Mouse (Mus musculus): ENCODE data around the gene Gm10217. TPM values are rescaled to one million over a fixed set of nuclear protein-coding genes. Genes with fewer than 3 reads are reported as not detected.
A peak's percentile ranks its signal among the peaks of the same experiment; 100 is the strongest.

The Gm10217 gene
- polyA plus RNA-seq (2016; fragmentation: Nextera tagmentation; extraction: Ambion mirVana): not detected in 2 replicates

DNA sequence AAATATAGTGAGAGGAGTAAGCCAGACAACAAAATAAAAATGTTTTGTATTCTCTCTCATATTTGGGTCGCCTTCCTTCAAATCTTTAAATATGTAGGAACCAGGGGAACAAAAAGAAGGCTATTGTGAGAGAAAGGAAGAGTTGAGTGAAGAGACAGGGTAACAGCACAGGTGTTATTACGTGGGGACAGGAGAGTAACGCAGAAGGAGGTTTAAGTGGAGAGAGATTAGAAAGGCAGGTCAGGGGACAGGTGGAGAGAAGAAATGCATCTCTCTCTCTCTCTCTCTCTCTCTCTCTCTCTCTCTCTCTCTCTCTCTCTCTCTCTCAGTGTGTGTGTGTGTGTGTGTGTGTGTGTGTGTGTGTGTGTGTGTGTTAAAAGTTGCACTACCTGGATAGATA is at the start of gene Gm10217:
Gene Gm10217 (plus strand): TSS at position 301 of the 400 bp plus-strand sequence.
- no peaks in the 10 kb centered on the region for H3K27me3 ChIP-seq (ENCODE audit: low read depth, poor library complexity, severe bottlenecking)
- H3K4me3 ChIP-seq: no peak within 1 kb of the TSS
- H3K36me3 ChIP-seq: no peaks in the 10 kb centered on the region
- 85% methylated on average over 3 of the region's 3 CpGs for WGBS
- no peak within 1 kb of the TSS for H3K27ac ChIP-seq (replicated peaks)
- H3K9me3 ChIP-seq (replicated peaks): no peaks in the 10 kb centered on the region
- no peak for DNase-seq (ENCODE audit: low spot score)
- H3K4me1 ChIP-seq: peaks cover 18% of the 10 kb centered on the region

DNA sequence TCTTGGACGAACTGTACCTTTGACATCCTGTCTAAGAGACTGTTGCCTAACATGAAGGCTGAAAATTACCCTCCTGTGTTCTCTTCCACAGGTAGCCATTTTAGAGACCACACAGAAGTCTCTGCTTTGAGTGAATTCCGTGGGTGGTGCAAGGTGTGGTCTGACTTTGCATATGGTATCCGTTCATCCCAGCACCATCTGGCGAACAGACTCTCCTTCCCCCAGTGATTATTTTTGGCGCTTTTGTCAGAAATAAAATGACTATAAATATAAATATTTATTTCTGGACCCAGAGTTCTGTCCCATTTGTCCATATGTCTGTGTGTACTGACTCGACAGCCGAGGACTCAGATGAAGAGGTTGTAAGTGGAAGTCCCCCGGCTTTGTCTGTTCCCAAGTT is 39.3 kb upstream of the Gm10217 start:
- WGBS: 90% methylated on average over 8 of the region's 8 CpGs
- H3K4me1 ChIP-seq: no peaks in the 10 kb centered on the region
- no peak overlapping the region for H3K27ac ChIP-seq (replicated peaks)
- no peak overlapping the region for H3K4me3 ChIP-seq
- no peaks in the 10 kb centered on the region for H3K27me3 ChIP-seq (ENCODE audit: low read depth, poor library complexity, severe bottlenecking)
- no peaks in the 10 kb centered on the region for H3K36me3 ChIP-seq
- no peaks in the 10 kb centered on the region for H3K9me3 ChIP-seq (replicated peaks)
- DNase-seq (ENCODE audit: low spot score): no peak

DNA sequence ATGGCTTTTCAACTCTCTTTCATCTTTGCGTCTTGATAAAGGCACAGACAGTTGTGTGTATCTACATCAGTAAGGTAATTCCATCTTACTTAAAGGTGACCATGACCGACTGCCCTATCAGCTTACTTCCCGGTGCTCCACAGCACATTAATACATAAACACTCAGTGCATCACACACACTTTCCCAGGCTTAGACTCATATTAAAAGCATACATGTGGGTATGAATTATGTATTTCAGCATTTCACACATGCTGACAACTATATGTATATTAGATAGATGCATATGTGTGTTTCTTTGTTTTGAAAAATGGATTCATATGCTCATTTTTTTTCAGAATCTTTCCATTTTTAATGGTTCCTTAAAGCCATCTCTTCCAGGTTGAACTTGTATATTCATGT is 23.8 kb upstream of the Gm10217 start:
- no peak overlapping the region for H3K27ac ChIP-seq (replicated peaks)
- DNase-seq (ENCODE audit: low spot score): no peak
- H3K27me3 ChIP-seq (ENCODE audit: low read depth, poor library complexity, severe bottlenecking): no peaks in the 10 kb centered on the region
- H3K4me3 ChIP-seq: no peak overlapping the region
- no peaks in the 10 kb centered on the region for H3K9me3 ChIP-seq (replicated peaks)
- 88% methylated on average over 3 of the region's 3 CpGs for WGBS
- H3K4me1 ChIP-seq: no peaks in the 10 kb centered on the region
- H3K36me3 ChIP-seq: no peaks in the 10 kb centered on the region

DNA sequence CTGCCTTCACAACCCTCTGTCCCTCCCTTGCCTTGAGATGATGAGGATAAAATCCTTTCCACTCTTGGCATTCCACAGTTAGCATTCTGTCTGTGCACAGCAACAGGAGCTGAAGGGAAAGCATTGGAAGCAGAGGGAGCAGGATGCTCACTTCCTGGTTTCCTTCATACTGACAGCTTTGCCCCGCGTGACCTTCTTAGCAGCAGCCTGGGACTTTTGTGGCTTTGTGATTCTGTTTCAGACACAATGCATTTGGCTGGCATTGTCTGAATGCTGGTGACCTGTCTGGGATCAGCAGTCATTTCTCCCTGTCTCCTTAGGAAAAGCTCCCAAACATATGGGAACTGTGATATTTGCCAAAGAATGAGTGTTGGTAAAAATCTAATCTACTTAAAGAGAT is 4.8 kb upstream of the Gm10217 start:
- H3K9me3 ChIP-seq (replicated peaks): no peaks in the 10 kb centered on the region
- H3K27me3 ChIP-seq (ENCODE audit: low read depth, poor library complexity, severe bottlenecking): no peaks in the 10 kb centered on the region
- peak; percentile 56 for DNase-seq (ENCODE audit: low spot score)
- H3K27ac ChIP-seq (replicated peaks): peak overlapping the region; percentile 46; the same call in 1 of the 2 replicates
- 16% methylated on average over 2 of the region's 2 CpGs for WGBS
- no peak overlapping the region for H3K4me3 ChIP-seq
- no peaks in the 10 kb centered on the region for H3K36me3 ChIP-seq
- peaks cover 26% of the 10 kb centered on the region for H3K4me1 ChIP-seq

DNA sequence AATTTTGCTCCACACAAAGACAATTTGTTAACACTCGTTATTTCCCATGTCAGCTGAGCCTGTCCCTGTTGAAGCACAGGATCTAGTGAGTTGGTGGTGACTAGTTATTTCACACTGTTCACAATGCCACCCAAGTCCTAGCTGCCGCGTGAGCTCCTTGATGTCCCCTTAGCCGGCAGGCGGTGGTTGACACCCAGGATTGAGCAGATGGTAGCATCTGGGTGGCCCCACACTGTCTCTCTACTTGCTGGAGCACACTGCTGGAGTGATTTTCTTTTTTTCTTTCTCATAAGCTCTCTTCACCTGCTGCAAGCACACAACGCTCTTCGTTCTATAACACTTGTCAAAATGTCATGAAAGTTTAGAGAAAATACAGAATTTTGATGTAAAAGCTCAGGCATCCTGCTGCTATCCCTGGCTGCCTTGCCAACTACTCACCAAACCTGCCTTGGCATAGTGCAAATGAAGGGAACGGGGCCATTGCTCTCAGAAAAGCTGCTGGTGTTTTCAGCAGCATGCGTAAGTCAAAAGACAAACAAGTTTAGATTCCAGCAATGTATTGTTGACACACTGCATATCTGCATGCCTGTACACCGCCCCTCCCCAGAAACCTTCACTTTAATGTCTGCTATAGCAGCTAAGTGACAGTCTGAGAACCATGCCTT is 3.4 kb upstream of the Gm10217 start:
- no peak overlapping the region for H3K27ac ChIP-seq (replicated peaks)
- H3K27me3 ChIP-seq (ENCODE audit: low read depth, poor library complexity, severe bottlenecking): no peaks in the 10 kb centered on the region
- 84% methylated on average over 10 of the region's 10 CpGs for WGBS
- H3K9me3 ChIP-seq (replicated peaks): no peaks in the 10 kb centered on the region
- DNase-seq (ENCODE audit: low spot score): no peak
- no peaks in the 10 kb centered on the region for H3K36me3 ChIP-seq
- H3K4me1 ChIP-seq: peaks cover 28% of the 10 kb centered on the region
- H3K4me3 ChIP-seq: no peak overlapping the region

DNA sequence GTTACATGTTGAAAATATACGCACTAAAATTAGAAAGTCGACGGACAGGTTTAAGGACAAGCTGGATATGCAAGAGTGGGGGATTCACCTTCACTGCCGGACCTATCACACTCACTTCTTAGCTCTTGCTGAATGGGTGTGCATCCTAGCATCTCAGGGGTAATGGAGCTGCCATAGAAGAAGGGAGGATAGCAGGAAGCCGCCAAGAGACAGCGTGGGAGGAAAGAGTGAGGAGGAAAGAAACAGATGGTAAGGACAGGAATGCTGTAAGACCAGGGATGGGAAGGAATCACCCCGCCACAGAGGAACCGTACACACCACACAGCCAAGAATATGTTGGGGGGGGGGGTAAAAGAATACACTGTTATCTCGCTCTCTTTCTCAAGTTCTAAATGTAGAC is 1.1 kb downstream of the Gm10217 start:
- DNase-seq (ENCODE audit: low spot score): no peak
- Histone ChIP-seq H3K4me3 (no peak overlapping the region), H3K9me3 (replicated peaks) (no peaks in the 10 kb centered on the region), H3K27me3 (ENCODE audit: low read depth, poor library complexity, severe bottlenecking) (no peaks in the 10 kb centered on the region), H3K4me1 (peaks cover 9% of the 10 kb centered on the region; the same call in 1 of the 2 replicates), H3K36me3 (no peaks in the 10 kb centered on the region), H3K27ac (replicated peaks) (no peak overlapping the region)
- 88% methylated on average over 9 of the region's 9 CpGs for WGBS

DNA sequence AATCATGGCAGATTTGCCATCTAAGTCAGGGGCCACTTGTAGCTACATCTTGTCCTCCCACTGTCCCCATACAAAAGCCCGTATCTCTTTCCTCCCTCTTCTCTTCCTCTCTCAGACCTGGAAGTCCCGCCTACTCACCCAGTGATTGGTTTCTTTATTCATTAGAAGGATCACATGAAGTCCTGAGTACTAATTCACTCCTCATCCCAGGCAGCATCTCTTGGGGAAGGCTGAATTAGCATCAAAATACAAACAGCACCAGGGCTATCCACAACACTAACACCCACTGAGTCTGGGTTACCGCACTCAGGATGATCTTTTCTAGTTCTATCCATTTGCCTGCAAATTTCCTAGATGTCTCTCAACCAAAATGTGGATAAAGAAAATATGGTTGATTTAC is 4.0 kb downstream of the Gm10217 start:
- Histone ChIP-seq H3K4me3 (no peak overlapping the region), H3K36me3 (no peaks in the 10 kb centered on the region), H3K27me3 (ENCODE audit: low read depth, poor library complexity, severe bottlenecking) (no peaks in the 10 kb centered on the region), H3K27ac (replicated peaks) (no peak overlapping the region), H3K4me1 (peaks cover 3% of the 10 kb centered on the region; the same call in 1 of the 2 replicates), H3K9me3 (replicated peaks) (no peaks in the 10 kb centered on the region)
- WGBS: 57% methylated on average over 3 of the region's 3 CpGs
- no peak for DNase-seq (ENCODE audit: low spot score)

DNA sequence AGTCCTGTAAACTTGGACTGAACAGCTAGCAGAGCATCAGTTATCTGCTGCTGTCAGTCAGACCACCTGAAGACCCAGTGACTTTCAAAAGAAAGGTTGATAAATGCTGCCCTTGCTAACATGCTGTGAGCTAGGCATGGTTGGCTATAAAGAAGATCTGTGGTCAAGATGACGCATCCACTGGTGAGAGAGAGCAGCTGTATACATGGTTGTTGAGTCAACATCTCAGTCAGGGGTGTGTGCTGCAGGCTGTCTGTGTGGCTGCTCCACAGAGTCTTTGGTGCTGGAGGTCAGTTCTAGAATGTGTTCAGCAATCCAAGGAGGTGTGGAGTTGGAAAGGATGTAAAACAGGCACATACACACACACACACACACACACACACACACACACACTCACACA is 12.2 kb downstream of the Gm10217 start:
- no peaks in the 10 kb centered on the region for H3K27me3 ChIP-seq (ENCODE audit: low read depth, poor library complexity, severe bottlenecking)
- H3K4me1 ChIP-seq: no peaks in the 10 kb centered on the region
- H3K4me3 ChIP-seq: no peak overlapping the region
- no peaks in the 10 kb centered on the region for H3K9me3 ChIP-seq (replicated peaks)
- H3K27ac ChIP-seq (replicated peaks): no peak overlapping the region
- no peaks in the 10 kb centered on the region for H3K36me3 ChIP-seq
- DNase-seq (ENCODE audit: low spot score): no peak
- WGBS: 79% methylated on average over 1 of the region's 1 CpGs

DNA sequence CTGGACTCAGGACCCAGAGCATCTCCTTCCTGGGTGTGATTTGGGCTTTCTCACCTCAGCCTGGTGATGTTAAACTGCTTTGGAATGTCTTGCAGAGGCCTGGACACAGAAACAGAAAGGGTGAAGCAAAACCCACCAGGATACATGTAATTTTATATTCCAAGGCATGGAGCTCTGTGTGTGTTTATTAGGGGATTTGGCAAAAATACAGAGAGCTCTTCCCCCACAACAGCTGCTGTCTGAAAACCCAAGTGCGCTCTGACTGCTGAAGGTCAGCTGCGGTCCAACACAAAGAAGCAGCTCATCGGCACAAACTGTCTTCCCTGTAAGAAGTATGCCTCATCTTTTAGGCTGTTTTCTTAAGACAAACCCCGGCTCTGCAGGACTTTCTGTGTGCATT is 15.9 kb downstream of the Gm10217 start:
- no peaks in the 10 kb centered on the region for H3K9me3 ChIP-seq (replicated peaks)
- no peaks in the 10 kb centered on the region for H3K27me3 ChIP-seq (ENCODE audit: low read depth, poor library complexity, severe bottlenecking)
- 88% methylated on average over 4 of the region's 4 CpGs for WGBS
- no peak for DNase-seq (ENCODE audit: low spot score)
- H3K36me3 ChIP-seq: no peaks in the 10 kb centered on the region
- H3K4me3 ChIP-seq: no peak overlapping the region
- no peaks in the 10 kb centered on the region for H3K4me1 ChIP-seq
- no peak overlapping the region for H3K27ac ChIP-seq (replicated peaks)

DNA sequence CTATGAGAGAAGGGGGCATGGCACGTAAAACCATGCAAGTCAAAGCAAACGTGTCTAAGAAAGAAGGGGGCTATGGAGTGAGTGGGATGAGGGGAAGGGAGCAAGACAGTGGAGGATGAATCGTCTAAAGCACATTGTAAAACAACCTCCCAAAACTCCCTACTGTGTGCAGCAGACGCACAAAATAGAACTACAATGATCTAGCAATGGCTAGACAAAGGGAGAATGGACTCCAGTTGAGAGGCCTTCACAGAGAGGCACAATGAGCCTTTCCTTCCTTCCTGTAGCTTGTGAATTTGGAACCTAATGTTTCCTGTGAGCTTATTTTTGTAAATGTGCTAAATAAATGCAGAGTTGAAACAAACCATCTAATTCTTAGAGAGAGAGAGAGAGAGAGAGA is 22.7 kb downstream of the Gm10217 start:
- no peaks in the 10 kb centered on the region for H3K27me3 ChIP-seq (ENCODE audit: low read depth, poor library complexity, severe bottlenecking)
- WGBS: 51% methylated on average over 4 of the region's 4 CpGs

DNA sequence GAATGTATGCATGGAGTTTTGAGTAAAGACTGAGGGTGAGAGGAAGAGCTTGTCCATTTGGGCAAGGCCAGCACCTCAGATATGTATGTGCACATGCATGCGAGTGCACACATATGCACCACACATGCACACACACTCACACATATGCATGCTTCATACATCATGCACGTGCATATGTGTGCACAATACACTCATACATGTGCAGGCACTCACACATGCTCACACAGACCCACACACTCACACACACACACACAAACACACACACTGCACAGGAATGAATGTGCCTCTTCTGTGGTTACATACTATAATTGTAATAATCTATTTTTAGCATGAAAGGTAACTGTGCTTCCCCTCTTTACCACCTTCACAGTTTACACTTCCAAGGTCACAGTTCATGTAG is 35.1 kb downstream of the Gm10217 start:
- no peak for DNase-seq (ENCODE audit: low spot score)
- no peaks in the 10 kb centered on the region for H3K36me3 ChIP-seq
- 91% methylated on average over 2 of the region's 2 CpGs for WGBS
- no peaks in the 10 kb centered on the region for H3K27me3 ChIP-seq (ENCODE audit: low read depth, poor library complexity, severe bottlenecking)
- H3K27ac ChIP-seq (replicated peaks): no peak overlapping the region
- H3K9me3 ChIP-seq (replicated peaks): no peaks in the 10 kb centered on the region
- no peaks in the 10 kb centered on the region for H3K4me1 ChIP-seq
- no peak overlapping the region for H3K4me3 ChIP-seq

More for the DNA sequence above, 22.7 kb downstream of the Gm10217 start:
- Histone ChIP-seq H3K9me3 (replicated peaks) (no peaks in the 10 kb centered on the region), H3K36me3 (no peaks in the 10 kb centered on the region), H3K27ac (replicated peaks) (no peak overlapping the region), H3K4me3 (no peak overlapping the region), H3K4me1 (no peaks in the 10 kb centered on the region)
- no peak for DNase-seq (ENCODE audit: low spot score)

DNA sequence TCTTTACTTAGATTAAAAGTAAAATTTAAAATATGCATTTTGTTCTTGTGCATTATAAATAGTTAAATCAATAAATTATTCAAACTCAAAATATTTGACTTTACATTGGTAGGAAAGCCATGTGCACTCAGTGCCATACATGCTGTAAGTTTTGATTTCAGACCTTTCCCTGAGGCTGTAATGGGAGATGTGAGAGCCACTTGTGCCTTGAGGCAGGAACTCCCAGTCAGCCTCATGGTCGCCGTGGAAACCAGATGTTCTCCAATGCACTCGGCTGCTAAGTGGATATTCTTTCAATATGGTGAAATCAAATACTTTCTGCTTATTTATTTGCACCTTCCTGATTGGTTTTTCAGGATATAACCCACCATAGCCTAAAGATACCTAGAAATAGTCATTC is 35.6 kb downstream of the Gm10217 start:
- 74% methylated on average over 3 of the region's 3 CpGs for WGBS
- Histone ChIP-seq H3K27ac (replicated peaks) (no peak overlapping the region), H3K4me3 (no peak overlapping the region), H3K4me1 (no peaks in the 10 kb centered on the region), H3K36me3 (no peaks in the 10 kb centered on the region), H3K9me3 (replicated peaks) (no peaks in the 10 kb centered on the region), H3K27me3 (ENCODE audit: low read depth, poor library complexity, severe bottlenecking) (no peaks in the 10 kb centered on the region)
- DNase-seq (ENCODE audit: low spot score): no peak

Data from midbrain, embryonic 10.5 days (tissue).